In the genomic region with DNA sequence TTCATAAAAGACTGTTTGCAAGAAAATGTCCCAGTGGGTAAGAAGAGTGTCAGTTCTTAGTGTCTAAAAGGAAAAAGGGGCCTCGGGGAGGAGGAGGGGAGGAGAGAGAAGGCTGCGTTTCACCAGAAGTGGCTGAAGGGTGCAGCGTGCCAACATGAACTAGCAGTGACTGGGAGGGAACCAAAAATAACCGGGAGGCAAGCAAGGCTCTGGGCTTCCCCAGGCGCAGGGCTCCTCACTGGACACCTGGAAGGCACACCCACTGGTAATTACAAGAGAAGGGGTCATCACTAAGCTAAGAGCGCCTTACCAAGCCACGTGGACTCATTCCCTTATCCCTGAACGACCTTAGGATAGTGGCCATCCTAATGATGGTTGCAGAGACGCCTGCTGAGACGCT, we compare ENCODE assay signal across 17 mouse cellular contexts.
"Had no signal": no experiment of that assay in that cellular context is flagged by ENCODE, and none has a peak within 500 bp of the region (broad histone marks: within the 10 kb centered on the region; RNA-seq: fewer than 3 reads in every experiment).

No protein-coding gene starts in this region.

- H3K9ac ChIP-seq: lung, embryonic 15.5 days; midbrain, embryonic 13.5 days; midbrain, embryonic 15.5 days; neural tube, embryonic 12.5 days; stomach, embryonic 15.5 days had no signal

- H3K4me2 ChIP-seq: lung, embryonic 15.5 days; midbrain, embryonic 11.5 days; midbrain, embryonic 13.5 days; midbrain, embryonic 15.5 days; neural tube, embryonic 12.5 days; stomach, embryonic 15.5 days had no signal

- H3K27ac ChIP-seq: lung, embryonic 15.5 days; macrophage; midbrain, embryonic 13.5 days; midbrain, embryonic 15.5 days; neural tube, embryonic 12.5 days; stomach, embryonic 15.5 days; stomach, postnatal 0 days had no signal

- DNase-seq: lung, adult 2 months; lung, postnatal 14 days; lung, postnatal 36 days; right cerebral cortex, postnatal 14 days; thymus, adult 2 months; thymus, postnatal 25 days; thymus, postnatal 4 days had no signal

- H3K9me3 ChIP-seq: lung, embryonic 15.5 days; megakaryocyte, embryonic 14.5 days; midbrain, embryonic 13.5 days; midbrain, embryonic 15.5 days; neural tube, embryonic 12.5 days; stomach, embryonic 15.5 days had no signal

- ATAC-seq: lung, postnatal 0 days had no signal

- H3K27me3 ChIP-seq: lung, embryonic 15.5 days; megakaryocyte, embryonic 14.5 days; midbrain, embryonic 13.5 days; midbrain, embryonic 15.5 days; neural tube, embryonic 12.5 days; stomach, embryonic 15.5 days had no signal

- H3K4me1 ChIP-seq: lung, embryonic 15.5 days; megakaryocyte, embryonic 14.5 days; midbrain, embryonic 13.5 days; midbrain, embryonic 15.5 days; neural tube, embryonic 12.5 days; stomach, embryonic 15.5 days had no signal

- H3K4me3 ChIP-seq: lung, embryonic 15.5 days; midbrain, embryonic 13.5 days; midbrain, embryonic 15.5 days; neural tube, embryonic 12.5 days; stomach, embryonic 15.5 days had no signal
